Mouse (Mus musculus) hindbrain, embryonic 16.5 days (tissue): ENCODE results near the gene D10Wsu102e. TPM values are rescaled to one million over a fixed set of nuclear protein-coding genes. Genes with fewer than 3 reads are reported as not detected.
"Not testable (repeated sequence)": the region's sequence is repeated elsewhere in the genome, so short reads cannot be mapped to it uniquely, and the experiment has no call there.

Experiments used
- ATAC-seq: fragments of 200-750 bp; cut with Nextera tagmentation; 2 replicates; pipeline ENCODE4 v1.8.0; 2017; ENCODE audit warnings: moderate TSS enrichment, moderate library complexity
- H3K27ac ChIP-seq: fragments of 300-500 bp; sonication (generic); 2 replicates; pipeline ENCODE4 v1.5.1; 2014; ENCODE audit warnings: low read depth, mild to moderate bottlenecking, control low read depth, low read length, moderate library complexity
- H3K27me3 ChIP-seq: fragments of 300-500 bp; sonication (generic); replicated peaks from 2 replicates; pipeline ENCODE4 v1.6.1; 2014; ENCODE audit warnings: low read length; ENCODE audit not compliant: control insufficient read depth, insufficient read depth
- H3K36me3 ChIP-seq: fragments of 300-500 bp; sonication (generic); 2 replicates; pipeline ENCODE4 v1.6.1; 2014; ENCODE audit warnings: mild to moderate bottlenecking, low read length, moderate library complexity, mixed read lengths; ENCODE audit not compliant: control insufficient read depth, insufficient read depth
- H3K4me1 ChIP-seq: fragments of 300-500 bp; sonication (generic); 2 replicates; pipeline ENCODE4 v1.6.1; 2014; ENCODE audit warnings: low read depth, low read length; ENCODE audit not compliant: control insufficient read depth, insufficient read depth
- H3K4me2 ChIP-seq: fragments of 300-500 bp; sonication (generic); 2 replicates; pipeline ENCODE4 v1.6.1; 2014; ENCODE audit warnings: mild to moderate bottlenecking, low read length, control low read depth, moderate library complexity
- H3K4me3 ChIP-seq: fragments of 300-500 bp; sonication (generic); 2 replicates; pipeline ENCODE4 v1.5.1; 2014; ENCODE audit warnings: mild to moderate bottlenecking, low read length, control low read depth, moderate library complexity
- H3K9ac ChIP-seq: fragments of 300-500 bp; sonication (generic); 2 replicates; pipeline ENCODE4 v1.6.1; 2014; ENCODE audit warnings: low read depth, mild to moderate bottlenecking, control low read depth, low read length, moderate library complexity
- H3K9me3 ChIP-seq: fragments of 300-500 bp; sonication (generic); 2 replicates; pipeline ENCODE4 v1.6.1; 2014; ENCODE audit warnings: mild to moderate bottlenecking, low read length, moderate library complexity; ENCODE audit not compliant: control insufficient read depth
- WGBS: fragments of 180-500 bp; shearing (Covaris S2); extraction: QIAGEN DNeasy Blood & Tissue Kit; methylation state at CpG from one replicate; pipeline ENCODE4 v1.1.7; 2014; 5-methylcytosine and 5-hydroxymethylcytosine counted together
- polyA plus RNA-seq: library from polyadenylated mRNA; unstranded; fragments of >200 nt; fragmentation: Nextera tagmentation; extraction: Ambion mirVana; gene quantifications from 2 replicates; pipeline ENCODE4 v1.2.1, GENCODE M21; 2015

D10Wsu102e gene
- polyA plus RNA-seq, 1 experiment from 2014 or later: 0.78 TPM

DNA sequence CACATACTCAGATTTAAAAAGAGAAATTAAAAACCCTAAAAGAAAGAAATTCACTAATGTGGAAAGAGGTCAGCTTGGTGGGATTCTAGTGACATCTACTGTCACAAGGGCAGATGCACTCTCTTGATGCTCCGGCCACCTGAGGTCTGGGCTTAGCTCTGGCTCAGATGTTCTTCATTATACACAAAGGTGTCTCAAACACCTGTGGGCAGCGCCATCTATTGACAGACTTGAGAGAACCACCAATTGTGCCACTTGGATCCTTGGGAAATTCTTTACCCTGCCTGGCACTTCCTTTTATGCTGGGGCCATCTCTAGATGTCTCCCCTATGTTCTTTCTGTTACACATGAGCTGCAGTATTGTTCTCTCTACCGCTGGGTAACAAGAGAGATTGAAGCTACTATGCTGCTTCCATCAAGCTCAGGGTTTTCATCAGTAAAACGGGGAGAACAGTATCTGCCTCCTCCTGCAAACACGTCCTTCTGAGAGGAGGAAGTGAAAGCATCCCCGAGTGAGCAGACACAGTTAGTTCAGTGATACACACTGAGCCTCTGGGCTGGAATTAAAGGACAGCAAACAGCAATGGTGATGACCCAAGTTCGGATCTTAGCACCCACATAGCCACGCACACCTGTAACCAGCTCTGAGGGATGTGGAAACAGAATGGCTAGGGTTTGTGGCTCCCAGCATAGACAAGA, 149.1 kb downstream of the D10Wsu102e start:
- peaks cover 30% of the 10 kb centered on the region for H3K36me3 ChIP-seq
- WGBS: 67% methylated on average over 8 of the region's 8 CpGs
- H3K27me3 ChIP-seq: no peaks in the 10 kb centered on the region
- no peaks in the 10 kb centered on the region for H3K4me1 ChIP-seq
- H3K9me3 ChIP-seq: no peaks in the 10 kb centered on the region
- H3K4me2 ChIP-seq: no peak overlapping the region
- H3K9ac ChIP-seq: no peak overlapping the region
- ATAC-seq: 0 out of 2 replicates have a peak, but pooled peaks have one; percentile 17
- no peak overlapping the region for H3K4me3 ChIP-seq
- no peak overlapping the region for H3K27ac ChIP-seq

- H3K9ac ChIP-seq: no peak overlapping the region
These were observed 151.3 kb downstream of the D10Wsu102e start for GRCm38 (mm10) chr10:83511304-83511703.

GRCm38 (mm10) chr10:83513736-83514135, 153.7 kb downstream of the D10Wsu102e start:
- H3K4me2 ChIP-seq: no peak overlapping the region
- H3K9me3 ChIP-seq: no peaks in the 10 kb centered on the region
- H3K9ac ChIP-seq: no peak overlapping the region
- no peak overlapping the region for H3K27ac ChIP-seq
- no peak overlapping the region for H3K4me3 ChIP-seq
- ATAC-seq: no peak
- no peaks in the 10 kb centered on the region for H3K4me1 ChIP-seq
- H3K27me3 ChIP-seq: no peaks in the 10 kb centered on the region
- WGBS: 86% methylated on average over 8 of the region's 8 CpGs
- H3K36me3 ChIP-seq: peaks cover 28% of the 10 kb centered on the region

More at GRCm38 (mm10) chr10:83511304-83511703, 151.3 kb downstream of the D10Wsu102e start:
- Histone ChIP-seq H3K4me2 (no peak overlapping the region), H3K9me3 (no peaks in the 10 kb centered on the region), H3K4me3 (no peak overlapping the region), H3K4me1 (no peaks in the 10 kb centered on the region), H3K27ac (no peak overlapping the region), H3K36me3 (peaks cover 25% of the 10 kb centered on the region), H3K27me3 (no peaks in the 10 kb centered on the region)
- no peak for ATAC-seq
- WGBS: 79% methylated on average over 5 of the region's 5 CpGs

DNA sequence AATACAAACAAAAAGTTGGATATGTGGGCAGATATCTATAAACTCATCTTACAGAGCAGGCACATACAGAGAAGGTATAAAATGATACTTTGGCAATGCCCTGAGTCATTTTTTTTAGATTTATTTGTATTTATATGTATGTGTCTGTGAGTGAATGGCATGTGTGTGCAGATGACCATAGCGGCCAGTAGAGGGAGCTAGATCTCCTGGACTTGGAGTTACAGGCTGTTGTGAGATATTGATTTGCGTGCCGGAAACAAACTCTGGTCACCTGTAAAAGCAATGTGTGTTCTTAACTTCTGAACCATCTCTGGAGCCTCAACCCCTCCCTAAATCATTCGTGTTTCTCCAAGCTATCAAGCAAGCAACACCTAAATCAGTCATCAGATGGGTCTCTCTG, 161.0 kb downstream of the D10Wsu102e start:
- no peaks in the 10 kb centered on the region for H3K27me3 ChIP-seq
- H3K27ac ChIP-seq: no peak overlapping the region
- no peak overlapping the region for H3K4me2 ChIP-seq
- no peaks in the 10 kb centered on the region for H3K4me1 ChIP-seq
- no peak for ATAC-seq
- H3K36me3 ChIP-seq: peaks cover 28% of the 10 kb centered on the region
- WGBS: 81% methylated on average over 4 of the region's 4 CpGs
- no peak overlapping the region for H3K4me3 ChIP-seq
- no peaks in the 10 kb centered on the region for H3K9me3 ChIP-seq
- no peak overlapping the region for H3K9ac ChIP-seq

- H3K36me3 ChIP-seq: peaks cover 26% of the 10 kb centered on the region
These were observed 164.2 kb downstream of the D10Wsu102e start for GRCm38 (mm10) chr10:83524238-83524637.

DNA sequence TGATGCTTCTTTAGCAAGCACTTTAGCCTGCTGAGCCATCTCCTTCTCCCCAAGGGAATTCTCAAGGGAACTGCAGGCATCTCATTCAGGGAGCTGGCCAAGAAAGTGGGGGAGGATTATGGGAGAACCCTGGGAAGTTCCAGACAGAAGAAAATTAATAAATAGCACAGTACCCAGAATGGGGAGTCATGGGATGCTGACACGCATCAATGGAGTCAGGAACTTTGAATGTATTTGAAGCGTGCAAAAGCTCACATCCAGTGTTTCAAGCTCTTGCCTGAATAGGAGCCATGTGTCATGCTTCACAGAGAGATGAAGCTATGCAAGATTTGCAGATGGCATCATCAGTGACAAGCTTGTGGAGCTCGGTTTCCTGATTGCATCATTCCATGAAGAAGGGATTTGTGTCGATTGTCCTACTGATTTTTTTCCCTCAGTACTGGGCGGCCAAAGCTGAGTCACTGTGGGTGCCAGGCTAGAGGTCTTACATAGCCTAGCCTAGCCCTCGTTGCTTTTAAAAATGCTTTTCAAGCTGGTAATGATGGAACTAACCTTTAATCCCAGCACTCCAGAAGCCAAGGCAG, 170.5 kb downstream of the D10Wsu102e start:
- Histone ChIP-seq H3K4me2 (no peak overlapping the region), H3K4me1 (peaks cover 8% of the 10 kb centered on the region), H3K36me3 (peaks cover 9% of the 10 kb centered on the region; the same call in 1 of the 2 replicates), H3K9me3 (no peaks in the 10 kb centered on the region), H3K9ac (no peak overlapping the region), H3K4me3 (no peak overlapping the region), H3K27me3 (no peaks in the 10 kb centered on the region), H3K27ac (no peak overlapping the region)
- no peak for ATAC-seq
- WGBS: 89% methylated on average over 6 of the region's 6 CpGs

More at GRCm38 (mm10) chr10:83524238-83524637, 164.2 kb downstream of the D10Wsu102e start:
- not testable (repeated sequence) for H3K9me3 ChIP-seq, ATAC-seq, H3K4me1 ChIP-seq, H3K27me3 ChIP-seq, H3K4me2 ChIP-seq, H3K27ac ChIP-seq, H3K9ac ChIP-seq, H3K4me3 ChIP-seq

DNA sequence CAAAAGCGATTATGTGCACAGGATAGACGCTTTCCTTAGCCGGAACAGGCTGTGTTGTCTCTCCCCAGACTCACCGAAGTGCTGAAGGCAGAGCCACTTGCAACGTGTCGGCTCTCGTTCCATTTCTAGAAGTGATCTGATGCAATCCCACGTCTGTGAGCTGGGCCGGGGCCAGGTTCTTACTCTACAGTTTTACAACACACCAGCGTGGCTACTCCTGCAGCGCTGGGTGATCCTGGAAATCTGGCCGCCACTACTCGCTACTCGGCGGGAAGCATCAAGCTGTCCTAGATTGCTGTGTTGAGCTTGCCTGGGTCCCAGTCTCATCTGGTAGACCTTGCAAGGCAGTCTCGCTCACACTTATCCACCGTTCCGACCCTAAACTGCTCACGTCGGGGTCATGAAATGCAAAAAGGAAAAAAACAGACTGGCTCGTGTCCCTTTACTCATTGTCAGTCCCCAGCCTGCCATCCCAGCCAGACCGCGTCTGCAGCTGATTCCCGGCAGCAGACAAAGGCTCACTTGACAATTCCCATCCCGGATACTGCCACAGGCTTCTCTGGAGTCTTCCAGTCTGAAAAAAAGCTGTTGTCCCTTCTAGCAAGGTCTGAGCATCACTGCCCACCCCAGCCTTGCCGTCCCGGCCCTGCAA, 173.4 kb downstream of the D10Wsu102e start:
- ATAC-seq: peak; percentile 61
- H3K9me3 ChIP-seq: no peaks in the 10 kb centered on the region
- H3K4me3 ChIP-seq: peak overlapping the region; percentile 57
- H3K36me3 ChIP-seq: no peaks in the 10 kb centered on the region
- H3K27ac ChIP-seq: peak overlapping the region; percentile 74
- peak overlapping the region; percentile 69 for H3K4me2 ChIP-seq
- peaks cover 8% of the 10 kb centered on the region for H3K4me1 ChIP-seq
- peak overlapping the region; percentile 79 for H3K9ac ChIP-seq
- 2% methylated on average over 27 of the region's 27 CpGs for WGBS
- no peaks in the 10 kb centered on the region; the same call in 1 of the 2 replicates for H3K27me3 ChIP-seq

GRCm38 (mm10) chr10:83533910-83534283, 173.9 kb downstream of the D10Wsu102e start, which contains the start of gene Aldh1l2:
Gene Aldh1l2, minus strand, starts transcription at chr10:83534140.
- Histone ChIP-seq H3K9ac (peak within 1 kb of the TSS; percentile 79), H3K4me1 (peaks cover 8% of the 10 kb centered on the region), H3K36me3 (no peaks in the 10 kb centered on the region), H3K27ac (peak within 1 kb of the TSS; percentile 74), H3K4me2 (peak within 1 kb of the TSS; percentile 69), H3K9me3 (no peaks in the 10 kb centered on the region), H3K27me3 (no peaks in the 10 kb centered on the region; the same call in 1 of the 2 replicates), H3K4me3 (peak within 1 kb of the TSS; percentile 57)
- peak; percentile 96 for ATAC-seq
- WGBS: under 1% methylated on average over 21 of the region's 21 CpGs

- Histone ChIP-seq H3K9me3 (no peaks in the 10 kb centered on the region), H3K9ac (no peak overlapping the region), H3K4me1 (peaks cover 8% of the 10 kb centered on the region), H3K4me2 (no peak overlapping the region), H3K36me3 (no peaks in the 10 kb centered on the region), H3K4me3 (no peak overlapping the region), H3K27me3 (no peaks in the 10 kb centered on the region; the same call in 1 of the 2 replicates), H3K27ac (no peak overlapping the region)
- 6% methylated on average over 1 of the region's 1 CpGs for WGBS
- no peak for ATAC-seq
These were observed 176.4 kb downstream of the D10Wsu102e start for GRCm38 (mm10) chr10:83536436-83536835.
